Mouse (Mus musculus): ENCODE measurements around the gene Snrnp35.

- TF ChIP-seq CTCF (IDR thresholded peaks at IDR 0.05; ENCODE audit: low read depth, low read length) (no peak), POLR2A (IDR thresholded peaks at IDR 0.05; ENCODE audit: extremely low read depth, insufficient read depth, low read length) (no peak)
Measured at GRCm38 (mm10) chr5:124492618-124493017, 9.7 kb downstream of the Snrnp35 start.
